Mouse (Mus musculus): ENCODE data around the gene Clptm1. TPM values are rescaled to one million over a fixed set of nuclear protein-coding genes. Genes with fewer than 3 reads are reported as not detected.
A peak's percentile ranks its signal among the peaks of the same experiment; 100 is the strongest.

Gene Clptm1
- 99.8 and 107 TPM in 2 replicates for polyA plus RNA-seq (2016; fragmentation: Nextera tagmentation; extraction: Ambion mirVana)

- ATAC-seq (ENCODE audit: insufficient number of reproducible peaks, low FRiP score) = peak; percentile 93
- H3K27me3 ChIP-seq (replicated peaks) = no peaks in the 10 kb centered on the region
- H3K36me3 ChIP-seq = peaks cover 9% of the 10 kb centered on the region; the same call in 1 of the 2 replicates
- peak within 1 kb of the TSS; percentile 98 for H3K9ac ChIP-seq
- H3K4me2 ChIP-seq = peak within 1 kb of the TSS; percentile 92
- H3K27ac ChIP-seq (ENCODE audit: poor library complexity, severe bottlenecking) = peak within 1 kb of the TSS; percentile 91
- H3K4me1 ChIP-seq (replicated peaks) = peaks cover 34% of the 10 kb centered on the region
- under 1% methylated on average over 60 of the region's 63 CpGs for WGBS
- H3K9me3 ChIP-seq (replicated peaks) = no peaks in the 10 kb centered on the region
- peak within 1 kb of the TSS; percentile 89 for H3K4me3 ChIP-seq
Measured at GRCm38 (mm10) chr7:19664955-19665841, at the start of gene Clptm1. Clptm1 (minus strand) TSS chr7:19665033.

GRCm38 (mm10) chr7:19713598-19713997, 48.8 kb upstream of the Clptm1 start:
- H3K27me3 ChIP-seq (replicated peaks) = no peaks in the 10 kb centered on the region
- H3K27ac ChIP-seq (ENCODE audit: poor library complexity, severe bottlenecking) = no peak overlapping the region
- peaks cover 23% of the 10 kb centered on the region for H3K4me1 ChIP-seq (replicated peaks)
- peak overlapping the region; percentile 88; the same call in 1 of the 2 replicates for H3K4me3 ChIP-seq
- H3K9ac ChIP-seq = no peak overlapping the region
- peaks cover 68% of the 10 kb centered on the region for H3K36me3 ChIP-seq
- no peak for ATAC-seq (ENCODE audit: insufficient number of reproducible peaks, low FRiP score)
- WGBS = 83% methylated on average over 9 of the region's 9 CpGs
- peak overlapping the region; percentile 88 for H3K4me2 ChIP-seq
- no peaks in the 10 kb centered on the region for H3K9me3 ChIP-seq (replicated peaks)

DNA sequence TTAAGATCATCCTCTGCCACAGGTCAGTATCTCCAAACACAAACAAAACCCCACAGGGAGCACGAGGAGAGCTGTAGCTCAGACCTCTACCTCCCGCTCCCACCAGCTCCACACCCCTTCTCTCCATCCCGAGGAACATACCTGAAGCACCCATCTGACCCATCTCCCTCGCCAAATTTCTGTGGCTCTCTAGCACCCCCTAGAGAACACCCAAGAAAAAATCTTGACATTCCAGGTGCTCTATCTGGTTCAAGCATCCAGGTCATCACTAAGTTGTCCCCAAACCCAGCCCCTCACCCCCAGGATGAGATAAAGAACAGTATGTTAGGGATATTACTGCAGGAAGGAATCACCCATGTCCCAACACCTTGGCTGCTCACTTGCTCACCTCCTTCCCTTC, 48.4 kb upstream of the Clptm1 start:
- no peak overlapping the region for H3K9ac ChIP-seq
- H3K4me3 ChIP-seq = no peak overlapping the region
- no peak for ATAC-seq (ENCODE audit: insufficient number of reproducible peaks, low FRiP score)
- H3K27me3 ChIP-seq (replicated peaks) = no peaks in the 10 kb centered on the region
- H3K4me1 ChIP-seq (replicated peaks) = peaks cover 23% of the 10 kb centered on the region
- H3K4me2 ChIP-seq = no peak overlapping the region
- 48% methylated on average over 4 of the region's 4 CpGs for WGBS
- no peaks in the 10 kb centered on the region for H3K9me3 ChIP-seq (replicated peaks)
- peaks cover 67% of the 10 kb centered on the region for H3K36me3 ChIP-seq
- no peak overlapping the region for H3K27ac ChIP-seq (ENCODE audit: poor library complexity, severe bottlenecking)

- Histone ChIP-seq H3K36me3 (peaks cover 68% of the 10 kb centered on the region), H3K27ac (ENCODE audit: poor library complexity, severe bottlenecking) (no peak overlapping the region), H3K9ac (no peak overlapping the region), H3K4me1 (replicated peaks) (peaks cover 23% of the 10 kb centered on the region), H3K4me2 (no peak overlapping the region), H3K27me3 (replicated peaks) (no peaks in the 10 kb centered on the region), H3K4me3 (no peak overlapping the region), H3K9me3 (replicated peaks) (no peaks in the 10 kb centered on the region)
- no peak for ATAC-seq (ENCODE audit: insufficient number of reproducible peaks, low FRiP score)
- WGBS = 78% methylated on average over 4 of the region's 4 CpGs
Measured at GRCm38 (mm10) chr7:19712414-19712813, 47.6 kb upstream of the Clptm1 start.

GRCm38 (mm10) chr7:19710650-19711049, 45.8 kb upstream of the Clptm1 start:
- Histone ChIP-seq H3K4me3 (no peak overlapping the region), H3K27me3 (replicated peaks) (no peaks in the 10 kb centered on the region), H3K4me2 (no peak overlapping the region), H3K9me3 (replicated peaks) (no peaks in the 10 kb centered on the region), H3K4me1 (replicated peaks) (peaks cover 19% of the 10 kb centered on the region), H3K36me3 (peaks cover 75% of the 10 kb centered on the region), H3K27ac (ENCODE audit: poor library complexity, severe bottlenecking) (no peak overlapping the region), H3K9ac (no peak overlapping the region)
- WGBS = 93% methylated on average over 10 of the region's 10 CpGs
- ATAC-seq (ENCODE audit: insufficient number of reproducible peaks, low FRiP score) = no peak

- H3K27ac ChIP-seq (ENCODE audit: poor library complexity, severe bottlenecking) = no peak overlapping the region
- H3K27me3 ChIP-seq (replicated peaks) = no peaks in the 10 kb centered on the region
- H3K4me3 ChIP-seq = no peak overlapping the region
- no peak overlapping the region for H3K9ac ChIP-seq
- WGBS = 92% methylated on average over 7 of the region's 7 CpGs
- H3K4me2 ChIP-seq = no peak overlapping the region
- ATAC-seq (ENCODE audit: insufficient number of reproducible peaks, low FRiP score) = no peak
- H3K9me3 ChIP-seq (replicated peaks) = no peaks in the 10 kb centered on the region
- H3K4me1 ChIP-seq (replicated peaks) = peaks cover 18% of the 10 kb centered on the region
- H3K36me3 ChIP-seq = peaks cover 78% of the 10 kb centered on the region
Measured at GRCm38 (mm10) chr7:19705271-19705670, 40.4 kb upstream of the Clptm1 start.

GRCm38 (mm10) chr7:19704475-19704874, 39.6 kb upstream of the Clptm1 start:
- Histone ChIP-seq H3K36me3 (peaks cover 72% of the 10 kb centered on the region), H3K4me3 (no peak overlapping the region)
- no peak for ATAC-seq (ENCODE audit: insufficient number of reproducible peaks, low FRiP score)

DNA sequence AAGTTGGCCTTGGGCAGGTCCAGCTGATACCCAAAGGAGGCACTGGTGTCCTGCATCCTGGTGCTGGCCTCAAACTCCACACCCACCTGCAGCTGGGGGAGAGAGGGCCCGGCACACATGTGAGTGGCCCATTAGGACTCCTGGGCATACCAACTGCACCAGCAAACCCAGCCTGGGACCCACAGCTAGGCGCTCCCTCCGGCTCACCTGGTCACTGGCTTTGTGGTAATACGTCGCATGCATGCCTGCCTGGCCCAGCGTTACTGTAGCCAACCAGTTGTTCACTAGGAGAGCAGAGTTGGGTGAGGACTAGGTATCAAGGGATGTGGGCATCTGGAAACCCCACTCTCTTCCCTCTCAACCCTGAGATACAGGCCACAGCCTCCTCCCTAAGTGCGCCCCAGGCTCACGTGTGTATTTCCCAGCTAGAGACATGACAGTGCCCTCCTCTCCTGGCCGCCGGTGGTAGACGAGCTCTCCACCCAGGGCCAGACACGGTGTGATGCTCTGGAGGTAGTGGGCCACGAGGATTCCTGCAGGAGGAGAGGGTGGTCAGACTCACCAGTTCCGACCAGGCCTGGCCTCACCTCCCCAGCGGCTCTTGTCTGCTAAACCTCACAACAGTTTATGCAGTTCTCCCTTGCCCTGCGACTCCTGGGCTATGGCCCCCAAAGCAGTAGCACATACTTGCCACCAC, 38.2 kb upstream of the Clptm1 start:
- Histone ChIP-seq H3K9me3 (replicated peaks) (no peaks in the 10 kb centered on the region), H3K27ac (ENCODE audit: poor library complexity, severe bottlenecking) (no peak overlapping the region), H3K36me3 (peaks cover 59% of the 10 kb centered on the region), H3K4me1 (replicated peaks) (peaks cover 31% of the 10 kb centered on the region), H3K27me3 (replicated peaks) (no peaks in the 10 kb centered on the region), H3K4me3 (no peak overlapping the region), H3K4me2 (no peak overlapping the region), H3K9ac (peak overlapping the region; percentile 28)
- WGBS = 85% methylated on average over 16 of the region's 16 CpGs
- ATAC-seq (ENCODE audit: insufficient number of reproducible peaks, low FRiP score) = no peak

More at GRCm38 (mm10) chr7:19704475-19704874, 39.6 kb upstream of the Clptm1 start:
- H3K4me1 ChIP-seq (replicated peaks) = peaks cover 21% of the 10 kb centered on the region
- H3K9ac ChIP-seq = no peak overlapping the region
- no peaks in the 10 kb centered on the region for H3K27me3 ChIP-seq (replicated peaks)
- H3K27ac ChIP-seq (ENCODE audit: poor library complexity, severe bottlenecking) = no peak overlapping the region
- WGBS = 87% methylated on average over 4 of the region's 4 CpGs
- no peak overlapping the region for H3K4me2 ChIP-seq
- no peaks in the 10 kb centered on the region for H3K9me3 ChIP-seq (replicated peaks)

GRCm38 (mm10) chr7:19701069-19701761, 36.4 kb upstream of the Clptm1 start:
- Histone ChIP-seq H3K4me1 (replicated peaks) (peaks cover 31% of the 10 kb centered on the region), H3K9me3 (replicated peaks) (no peaks in the 10 kb centered on the region), H3K4me2 (peak overlapping the region; percentile 32; the same call in 1 of the 2 replicates), H3K9ac (peak overlapping the region; percentile 64), H3K27ac (ENCODE audit: poor library complexity, severe bottlenecking) (peak overlapping the region; percentile 65), H3K27me3 (replicated peaks) (no peaks in the 10 kb centered on the region), H3K4me3 (no peak overlapping the region), H3K36me3 (peaks cover 54% of the 10 kb centered on the region)
- ATAC-seq (ENCODE audit: insufficient number of reproducible peaks, low FRiP score) = peak; percentile 67
- whole genome bisulfite sequencing = 27% methylated on average over 22 of the region's 22 CpGs

GRCm38 (mm10) chr7:19700299-19701068, 35.7 kb upstream of the Clptm1 start:
- H3K27ac ChIP-seq (ENCODE audit: poor library complexity, severe bottlenecking) = peak overlapping the region; percentile 65
- H3K27me3 ChIP-seq (replicated peaks) = no peaks in the 10 kb centered on the region
- peaks cover 39% of the 10 kb centered on the region for H3K4me1 ChIP-seq (replicated peaks)
- H3K36me3 ChIP-seq = peaks cover 56% of the 10 kb centered on the region
- H3K4me2 ChIP-seq = peak overlapping the region; percentile 32; the same call in 1 of the 2 replicates
- no peaks in the 10 kb centered on the region for H3K9me3 ChIP-seq (replicated peaks)
- WGBS = 47% methylated on average over 12 of the region's 12 CpGs
- no peak overlapping the region for H3K4me3 ChIP-seq
- no peak for ATAC-seq (ENCODE audit: insufficient number of reproducible peaks, low FRiP score)
- peak overlapping the region; percentile 64 for H3K9ac ChIP-seq
